Mouse (Mus musculus) skeletal muscle tissue, adult 2 months (tissue): Measurements from ENCODE around the gene Gm44579.

ENCODE experiments used
- DNase-seq: peaks from one replicate; pipeline ENCODE4 v3.0.0-alpha.2; 2012; ENCODE audit warnings: low read depth, low spot score

Gm44579 gene

GRCm38 (mm10) chr15:98167645-98168621 is 52.8 kb downstream of the Gm44579 start:
- no peak for DNase-seq

- DNase-seq, result no peak
These were observed 53.7 kb downstream of the Gm44579 start, which contains the start of gene Ccdc184 for GRCm38 (mm10) chr15:98166963-98167644. TSS of gene Ccdc184 (plus strand) at chr15:98167158.

- DNase-seq, result no peak
These were observed 55.3 kb downstream of the Gm44579 start, which contains the start of gene Asb8 for GRCm38 (mm10) chr15:98165525-98165924. TSS of gene Asb8 (minus strand) at chr15:98165625.

DNA sequence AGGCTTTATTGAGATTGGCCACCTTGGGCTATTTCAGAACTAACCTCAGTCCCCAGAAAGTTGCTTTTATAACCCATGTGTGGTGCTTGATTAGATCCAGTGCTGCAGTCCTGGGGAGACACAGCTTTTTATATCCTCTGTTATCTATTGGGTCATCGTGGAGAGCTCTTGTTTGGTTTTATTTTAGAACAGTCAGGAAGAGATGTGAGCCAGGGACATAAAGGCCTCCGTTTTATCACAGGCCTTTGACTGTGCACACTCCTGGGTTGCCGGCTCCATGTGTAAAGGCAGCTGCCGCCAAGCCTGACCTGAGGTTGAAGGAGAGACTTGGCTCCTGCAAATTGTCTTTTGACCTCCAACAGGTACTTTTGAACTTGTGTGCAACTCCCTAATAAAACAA is 58.2 kb downstream of the Gm44579 start:
- DNase-seq, result no peak

DNA sequence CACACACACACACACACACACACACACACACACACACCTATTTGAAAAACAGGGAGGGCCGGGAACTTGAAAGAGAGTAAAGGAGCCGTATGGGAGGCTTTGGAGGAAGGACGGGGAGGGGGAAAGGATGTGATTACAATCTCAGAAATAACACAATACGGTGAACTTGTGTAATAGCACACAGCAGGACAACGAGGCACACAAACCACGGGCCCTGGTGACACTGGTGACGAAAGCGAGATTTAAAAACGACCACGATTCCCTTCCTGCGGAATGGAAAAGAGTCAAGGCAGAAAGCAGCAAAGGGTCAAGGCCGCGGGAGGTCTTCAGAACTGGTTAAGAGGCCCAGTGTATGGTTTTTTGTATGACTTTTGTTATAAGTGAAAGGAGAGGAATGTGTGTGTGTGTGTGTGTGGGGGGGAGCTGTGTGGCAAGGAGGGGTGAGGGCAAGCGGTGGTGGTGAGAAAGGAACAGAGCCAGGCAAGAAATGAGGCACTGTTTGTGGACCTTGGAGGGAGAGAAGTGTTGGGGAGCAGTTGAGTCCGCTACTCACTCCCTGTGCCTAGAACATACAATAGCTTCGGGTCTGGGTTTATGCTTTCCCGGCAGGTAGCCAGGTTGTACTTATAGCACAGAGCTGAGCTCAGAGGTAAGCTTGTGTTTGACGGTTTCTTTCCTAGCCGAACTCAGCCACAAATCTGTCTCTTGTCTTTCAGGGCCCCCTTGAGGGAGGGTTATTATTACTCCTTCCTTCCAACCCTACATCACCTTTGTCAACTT is 59.6 kb downstream of the Gm44579 start:
- DNase-seq, result no peak

DNA sequence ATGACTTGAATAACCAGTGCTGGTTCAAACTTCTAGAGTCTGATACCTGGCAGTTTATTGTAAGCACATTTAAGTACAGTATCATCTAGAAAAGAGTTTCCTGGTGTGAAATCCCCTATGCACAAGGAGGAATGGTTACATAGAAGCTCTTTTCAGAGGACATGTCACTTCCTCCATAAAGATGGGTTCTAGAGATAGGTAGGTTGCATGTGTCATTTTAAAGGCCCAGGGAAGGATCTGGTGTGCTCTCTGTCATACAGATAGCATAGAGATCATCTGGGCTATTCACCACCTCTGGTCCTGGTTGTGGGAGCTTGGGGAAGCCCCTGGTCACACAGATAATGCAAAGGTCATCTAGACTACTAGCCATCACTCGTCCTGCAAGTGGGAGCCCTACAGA is 63.5 kb downstream of the Gm44579 start:
- DNase-seq, result no peak

DNA sequence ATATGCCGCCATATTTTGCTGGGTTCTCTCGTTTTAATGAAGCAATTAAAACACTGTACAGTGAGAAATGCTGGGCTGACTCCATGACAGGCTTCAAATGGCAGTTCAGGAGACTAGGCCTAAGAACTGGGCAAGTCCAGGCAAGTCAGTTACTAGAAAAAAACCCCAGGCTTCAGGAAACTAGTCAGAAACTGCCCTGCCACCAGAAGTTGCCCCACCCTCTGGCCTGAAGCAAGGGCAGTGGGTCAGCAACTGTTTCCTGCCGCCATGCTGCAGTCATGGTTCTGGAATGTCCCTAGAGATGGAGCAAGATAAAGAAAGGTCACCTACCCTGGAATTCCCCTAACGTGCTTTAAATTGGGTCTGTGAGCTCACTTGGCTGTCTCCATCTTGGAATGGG is 64.8 kb downstream of the Gm44579 start:
- DNase-seq, result no peak

DNA sequence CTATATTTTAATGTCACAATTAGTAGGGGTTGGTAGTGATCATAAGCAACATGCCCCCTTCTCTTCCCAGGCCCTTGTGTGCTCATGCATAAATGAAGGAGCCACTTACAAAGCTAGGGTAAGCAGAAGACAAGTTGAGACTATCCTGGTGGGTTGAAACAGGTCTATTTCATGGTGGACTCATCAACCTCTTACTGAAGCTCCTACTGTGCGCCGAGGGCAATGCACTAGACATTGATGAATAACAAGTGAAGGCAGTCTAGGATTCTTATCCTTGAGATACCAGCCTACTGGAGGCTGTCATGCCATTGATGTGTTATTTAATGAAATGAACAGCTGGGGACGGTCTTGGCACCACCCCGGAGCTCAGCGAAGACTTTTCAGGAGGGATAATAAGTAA is 65.5 kb downstream of the Gm44579 start:
- DNase-seq, result no peak

GRCm38 (mm10) chr15:98154631-98155030 is 66.1 kb downstream of the Gm44579 start:
- DNase-seq, result no peak

DNA sequence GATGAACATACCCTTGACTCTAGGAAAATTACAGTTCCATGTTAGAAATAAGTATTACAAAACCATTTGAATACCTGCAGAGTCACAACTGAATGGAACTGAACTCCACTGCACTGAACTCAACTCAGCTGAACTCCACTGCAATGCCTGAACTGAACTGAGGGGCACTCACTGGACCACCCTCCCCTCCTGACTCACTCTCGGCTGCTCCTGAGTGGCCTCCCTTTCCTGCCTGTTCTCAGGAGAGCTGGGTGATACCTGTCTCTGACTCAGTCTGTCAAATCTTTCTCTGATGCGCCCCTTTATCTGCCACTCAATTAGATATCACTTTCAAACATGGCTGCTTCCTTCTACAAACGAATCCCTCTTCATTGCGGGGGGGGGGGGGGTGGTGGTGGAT is 66.6 kb downstream of the Gm44579 start:
- no peak for DNase-seq

DNA sequence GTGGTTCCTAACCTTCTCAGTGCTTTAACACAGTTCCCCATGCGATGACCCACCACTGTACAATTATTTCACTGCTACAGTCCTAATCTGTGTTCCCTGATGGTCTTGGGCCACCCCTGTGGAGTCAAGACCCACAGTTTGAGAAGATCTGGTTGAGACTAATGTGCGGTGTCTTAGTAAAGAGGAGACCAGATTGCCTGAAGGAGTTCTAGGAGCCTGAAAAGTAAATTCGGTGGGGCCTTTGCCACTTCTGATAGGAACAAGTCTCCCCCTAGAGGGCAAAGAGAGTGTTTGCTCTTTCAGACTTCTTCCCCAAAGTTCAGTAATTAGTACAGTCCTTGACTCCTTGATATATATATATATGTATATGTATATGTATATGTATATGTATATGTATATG is 67.2 kb downstream of the Gm44579 start:
- peak; percentile 69 for DNase-seq

GRCm38 (mm10) chr15:98152916-98153315 is 67.9 kb downstream of the Gm44579 start:
- DNase-seq, result no peak

- peak; percentile 94 for DNase-seq
These were observed 71.6 kb downstream of the Gm44579 start for GRCm38 (mm10) chr15:98149166-98149602.

DNA sequence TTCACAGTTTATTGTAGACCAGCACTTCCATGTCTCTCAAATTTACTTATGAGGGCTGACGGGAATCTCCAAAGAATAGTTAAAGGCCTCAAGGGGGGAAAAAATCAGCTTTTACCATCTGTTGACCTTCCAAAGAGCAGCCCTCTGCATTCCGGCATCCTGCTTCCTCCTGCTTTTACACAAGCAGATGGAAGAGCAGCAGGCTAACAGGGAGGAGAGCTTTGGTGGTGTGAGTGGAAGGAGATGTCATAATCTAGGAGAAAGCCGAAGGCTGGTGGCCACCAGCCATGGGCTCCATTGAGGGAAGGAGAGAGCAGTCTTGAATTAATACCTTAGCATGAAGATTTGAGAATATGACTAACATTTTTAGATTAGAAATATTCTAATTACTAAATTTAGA is 72.4 kb downstream of the Gm44579 start:
- no peak for DNase-seq

- DNase-seq, result peak; percentile 96
These were observed 75.1 kb downstream of the Gm44579 start for GRCm38 (mm10) chr15:98145559-98146181.

GRCm38 (mm10) chr15:98144861-98145507 is 75.8 kb downstream of the Gm44579 start:
- DNase-seq, result no peak

GRCm38 (mm10) chr15:98142515-98142914 is 78.3 kb downstream of the Gm44579 start:
- DNase-seq, result no peak

DNA sequence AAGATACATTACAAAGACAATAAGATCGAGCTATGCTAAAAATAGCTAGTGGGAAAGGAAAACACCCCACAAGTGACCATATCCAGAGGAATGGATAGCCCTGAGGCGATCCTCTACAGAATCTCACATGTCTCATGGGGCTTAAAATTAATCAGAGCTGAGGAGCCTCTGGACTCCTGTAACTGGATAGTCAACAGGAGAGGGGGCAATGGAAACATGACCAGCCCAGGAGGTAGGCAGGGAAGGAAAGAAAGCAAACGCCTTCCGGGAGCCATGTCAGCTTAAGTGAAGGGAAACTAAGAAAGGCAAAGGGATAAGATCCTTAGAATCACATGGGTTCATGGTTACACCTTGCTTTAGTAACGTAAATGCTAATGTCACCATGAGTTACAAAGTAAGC is 80.0 kb downstream of the Gm44579 start:
- peak; percentile 69 for DNase-seq

DNA sequence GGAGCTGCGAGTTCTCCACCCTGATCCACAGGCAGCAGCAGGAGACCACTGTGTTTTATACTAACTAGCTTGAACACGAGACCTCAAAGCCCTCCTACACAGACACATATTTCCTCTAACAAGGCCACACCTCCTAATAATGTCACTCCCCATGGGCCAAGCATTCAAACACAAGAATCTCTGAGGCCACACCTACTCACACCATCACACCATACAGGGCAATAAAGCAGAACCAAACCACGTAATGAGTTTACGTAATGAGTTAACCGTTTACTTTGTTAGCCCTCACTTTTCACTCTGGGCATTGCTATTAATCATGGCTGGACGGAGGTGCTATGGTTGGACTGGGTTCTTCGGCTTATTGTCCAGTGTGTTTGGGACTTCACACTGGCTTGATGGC is 81.0 kb downstream of the Gm44579 start:
- no peak for DNase-seq

DNA sequence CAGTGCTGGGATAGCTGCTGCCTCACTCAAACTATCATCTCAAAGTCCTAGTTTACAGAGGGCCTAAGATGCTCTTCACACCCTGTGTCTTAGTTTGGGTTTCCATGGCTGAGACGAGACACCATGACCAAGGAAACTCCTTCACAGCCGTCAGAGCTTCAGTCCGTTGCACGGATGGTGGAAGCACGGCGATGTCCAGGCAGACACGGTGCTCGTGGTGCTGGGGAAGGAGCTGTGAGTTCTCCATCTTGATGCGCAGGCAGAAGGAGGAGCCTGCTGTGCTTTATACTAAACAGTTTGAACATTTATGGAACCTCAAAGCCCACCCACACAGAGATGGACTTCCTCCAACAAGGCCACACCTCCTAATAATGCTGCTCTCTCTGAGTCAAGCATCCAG is 83.9 kb downstream of the Gm44579 start:
- DNase-seq, result no peak
